ENCODE assay signal across 12 mouse cellular contexts in genomic region chr13:49771536-49771935, GRCm38 (mm10). TPM values are rescaled to one million over a fixed set of nuclear protein-coding genes. Genes with fewer than 3 reads are reported as not detected.
"Had no signal": no experiment of that assay in that cellular context is flagged by ENCODE, and none has a peak within 500 bp of the region (broad histone marks: within the 10 kb centered on the region; RNA-seq: fewer than 3 reads in every experiment).

No protein-coding gene starts in this region.

RNA-seq across cellular contexts. Expression of gene Gm30302, which starts 27.3 kb away (rescaled TPM):
- total RNA-seq: neutrophil, adult 5-6 weeks had no signal
- polyA plus RNA-seq: neural tube, embryonic 14.5 days; neural tube, embryonic 15.5 days; small intestine, adult 2 months; spleen, adult 2 months; stomach, embryonic 14.5 days; stomach, embryonic 15.5 days; stomach, embryonic 16.5 days; stomach, postnatal 0 days; thymus, adult 2 months; thymus, postnatal 0 days; urinary bladder, adult 2 months had no signal
